ENCODE assay signal across 17 mouse cellular contexts in the genomic region with DNA sequence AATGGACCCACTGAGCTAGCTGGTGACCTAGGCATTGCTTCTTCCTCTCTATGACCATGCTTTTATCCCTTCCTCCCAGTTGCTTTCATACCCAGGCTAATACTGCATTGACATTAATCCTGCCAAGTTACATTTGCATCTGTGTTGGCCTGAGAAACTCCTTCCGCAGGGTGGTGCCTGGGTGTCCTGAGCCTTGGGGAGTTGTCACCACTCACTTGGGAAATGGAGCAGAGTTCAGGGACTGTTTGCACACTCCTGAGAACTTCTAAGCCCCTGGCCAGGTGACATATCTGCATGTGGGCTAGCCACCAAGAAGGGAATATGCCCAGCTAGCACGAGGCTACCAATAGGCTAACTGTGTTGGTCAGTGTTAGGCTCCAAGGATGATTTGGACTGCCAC.
"Had no signal": no experiment of that assay in that cellular context is flagged by ENCODE, and none has a peak within 500 bp of the region (broad histone marks: within the 10 kb centered on the region; RNA-seq: fewer than 3 reads in every experiment).

No protein-coding gene starts in this region.

- H3K4me3 ChIP-seq: intestine, embryonic 15.5 days; layer of hippocampus, adult 2 months; liver, embryonic 13.5 days; neural tube, embryonic 13.5 days had no signal

- H3K9me3 ChIP-seq: intestine, embryonic 15.5 days; liver, embryonic 13.5 days; neural tube, embryonic 13.5 days had no signal

- DNase-seq: kidney, adult 2 months; kidney, postnatal 25 days; layer of hippocampus, adult 9-11 months; liver, embryonic 13.5 days; lung, embryonic 14.5 days; lung, postnatal 36 days; midbrain, embryonic 14.5 days; retina, postnatal 1 day; right cerebral cortex, postnatal 25 days; spleen, adult 18-20 months; thymus, postnatal 25 days had no signal

- ATAC-seq: intestine, embryonic 15.5 days; lung, postnatal 0 days had no signal

- H3K9ac ChIP-seq: intestine, embryonic 15.5 days; liver, embryonic 13.5 days; lung, embryonic 14.5 days; neural tube, embryonic 13.5 days had no signal

- H3K27ac ChIP-seq: intestine, embryonic 15.5 days; kidney, postnatal 0 days; layer of hippocampus, adult 2 months; liver, embryonic 13.5 days; neural tube, embryonic 13.5 days had no signal

- H3K36me3 ChIP-seq: intestine, embryonic 15.5 days; liver, embryonic 13.5 days; neural tube, embryonic 13.5 days had no signal

- H3K4me1 ChIP-seq: neural tube, embryonic 13.5 days had no signal

- H3K4me2 ChIP-seq: intestine, embryonic 15.5 days; liver, embryonic 13.5 days; lung, embryonic 14.5 days; midbrain, embryonic 11.5 days; neural tube, embryonic 13.5 days had no signal

- H3K27me3 ChIP-seq: intestine, embryonic 15.5 days; liver, embryonic 13.5 days; neural tube, embryonic 13.5 days had no signal
